ENCODE assay signal across 10 mouse cellular contexts in the genomic region with DNA sequence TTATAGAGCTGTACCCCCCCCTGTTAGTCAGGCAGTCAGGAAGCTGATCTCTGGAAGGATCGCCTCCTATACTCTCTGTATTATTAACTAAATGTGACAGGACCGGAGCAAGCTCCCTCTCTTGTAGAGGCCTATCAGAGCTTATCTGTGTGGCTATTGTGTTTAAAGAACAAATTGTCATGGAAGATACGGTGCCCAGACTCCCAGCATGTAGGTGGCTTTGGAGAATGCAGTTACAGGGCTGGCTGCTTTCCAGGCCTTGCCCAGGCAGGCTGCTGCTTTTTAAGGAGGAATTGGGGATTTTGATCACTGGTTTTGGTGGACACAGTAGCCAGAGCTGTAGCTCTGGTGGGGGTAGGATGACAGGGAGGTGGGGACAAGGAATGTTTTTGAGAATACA.
DNase-seq lines count a peak whose midpoint lies in the region; ATAC-seq and TF ChIP-seq lines count a peak whose summit lies in the region.
"Had no signal": no experiment of that assay in that cellular context is flagged by ENCODE, and none has a peak within 500 bp of the region (broad histone marks: within the 10 kb centered on the region; RNA-seq: fewer than 3 reads in every experiment).

No protein-coding gene starts in this region.

- no peak overlapping the region for H3K4me3 ChIP-seq in midbrain, embryonic 11.5 days (ENCODE audit: low read depth, low read length)
- H3K4me3 ChIP-seq in midbrain, embryonic 13.5 days (replicated peaks): no peak overlapping the region
- H3K4me3 ChIP-seq in stomach, embryonic 16.5 days (replicated peaks; ENCODE audit: low read length): no peak overlapping the region
- H3K4me3 ChIP-seq in intestine, postnatal 0 days (ENCODE audit: low read depth, low read length): no peak overlapping the region
- no peak overlapping the region for H3K4me3 ChIP-seq in hindbrain, embryonic 10.5 days
- H3K4me3 ChIP-seq: embryonic facial prominence, embryonic 15.5 days; megakaryocyte, embryonic 14.5 days had no signal

- ATAC-seq in midbrain, embryonic 11.5 days (ENCODE audit: low FRiP score): no peak
- no peak for ATAC-seq in midbrain, embryonic 13.5 days
- 0 out of 2 replicates have a peak, but pooled peaks have one; percentile 19 for ATAC-seq in common myeloid progenitor, adult 5-6 weeks (replicated peaks; ENCODE audit: low read depth, poor library complexity, severe bottlenecking)
- ATAC-seq in stomach, embryonic 16.5 days (ENCODE audit: insufficient read depth, low FRiP score): no peak; the same call in 1 of the 2 replicates
- ATAC-seq in intestine, postnatal 0 days: no peak

- DNase-seq in heart, adult 11 months: peak; percentile 91
- DNase-seq in heart, postnatal 25 days (ENCODE audit: low spot score): no peak
- peak; percentile 85 for DNase-seq in midbrain, embryonic 11.5 days (ENCODE audit: low spot score, missing footprints)
- DNase-seq in hindbrain, embryonic 10.5 days (ENCODE audit: low spot score): no peak

- no peaks in the 10 kb centered on the region for H3K27me3 ChIP-seq in midbrain, embryonic 11.5 days (ENCODE audit: control insufficient read depth, insufficient read depth, low read length)
- H3K27me3 ChIP-seq in midbrain, embryonic 13.5 days: no peaks in the 10 kb centered on the region
- no peaks in the 10 kb centered on the region for H3K27me3 ChIP-seq in stomach, embryonic 16.5 days (ENCODE audit: control insufficient read depth, insufficient read depth, low read length)
- no peaks in the 10 kb centered on the region for H3K27me3 ChIP-seq in intestine, postnatal 0 days (replicated peaks; ENCODE audit: control insufficient read depth, insufficient read depth, low read length)
- H3K27me3 ChIP-seq in hindbrain, embryonic 10.5 days (ENCODE audit: insufficient read depth, poor library complexity, severe bottlenecking): no peaks in the 10 kb centered on the region
- H3K27me3 ChIP-seq: embryonic facial prominence, embryonic 15.5 days had no signal

- H3K27ac ChIP-seq in midbrain, embryonic 11.5 days (ENCODE audit: low read depth, low read length): no peak overlapping the region
- H3K27ac ChIP-seq in midbrain, embryonic 13.5 days: no peak overlapping the region
- H3K27ac ChIP-seq in stomach, embryonic 16.5 days (ENCODE audit: low read length): peak overlapping the region; percentile 58; the same call in 1 of the 2 replicates
- H3K27ac ChIP-seq in intestine, postnatal 0 days (ENCODE audit: low read depth, low read length): no peak overlapping the region
- H3K27ac ChIP-seq in hindbrain, embryonic 10.5 days: no peak overlapping the region
- H3K27ac ChIP-seq: embryonic facial prominence, embryonic 15.5 days had no signal

- peaks cover 10% of the 10 kb centered on the region for H3K4me1 ChIP-seq in midbrain, embryonic 11.5 days (ENCODE audit: control insufficient read depth, insufficient read depth, low read length)
- H3K4me1 ChIP-seq in midbrain, embryonic 13.5 days (replicated peaks): peaks cover 12% of the 10 kb centered on the region
- peaks cover 27% of the 10 kb centered on the region for H3K4me1 ChIP-seq in stomach, embryonic 16.5 days (ENCODE audit: control insufficient read depth, insufficient read depth, low read length)
- H3K4me1 ChIP-seq in intestine, postnatal 0 days (replicated peaks; ENCODE audit: control insufficient read depth, insufficient read depth, low read length): peaks cover 16% of the 10 kb centered on the region
- H3K4me1 ChIP-seq in hindbrain, embryonic 10.5 days (replicated peaks): peaks cover 16% of the 10 kb centered on the region

- no peak overlapping the region for H3K9ac ChIP-seq in midbrain, embryonic 11.5 days (ENCODE audit: low read length)
- H3K9ac ChIP-seq in midbrain, embryonic 13.5 days (replicated peaks): no peak overlapping the region
- H3K9ac ChIP-seq in stomach, embryonic 16.5 days (ENCODE audit: low read length): no peak overlapping the region
- H3K9ac ChIP-seq in intestine, postnatal 0 days (ENCODE audit: low read depth, low read length): no peak overlapping the region
- H3K9ac ChIP-seq: embryonic facial prominence, embryonic 15.5 days had no signal

- no peak overlapping the region for H3K4me2 ChIP-seq in midbrain, embryonic 11.5 days
- no peak overlapping the region for H3K4me2 ChIP-seq in midbrain, embryonic 13.5 days (replicated peaks)
- H3K4me2 ChIP-seq in stomach, embryonic 16.5 days (ENCODE audit: low read depth, low read length): no peak overlapping the region
- no peak overlapping the region for H3K4me2 ChIP-seq in intestine, postnatal 0 days (replicated peaks; ENCODE audit: low read depth)
- H3K4me2 ChIP-seq: embryonic facial prominence, embryonic 15.5 days had no signal

- intact Hi-C loops in heart, postnatal 25 days (cut with DNase I): loop anchor here (5.0 kb wide), 1 partner anchor 70 kb away; no protein-coding TSS in a partner anchor

- WGBS in midbrain, embryonic 11.5 days: 25% methylated on average over 3 of the region's 3 CpGs
- 10% methylated on average over 3 of the region's 3 CpGs for WGBS in midbrain, embryonic 13.5 days
- 31% methylated on average over 3 of the region's 3 CpGs for WGBS in stomach, embryonic 16.5 days
- WGBS in intestine, postnatal 0 days: 24% methylated on average over 3 of the region's 3 CpGs
- 30% methylated on average over 3 of the region's 3 CpGs for WGBS in hindbrain, embryonic 10.5 days

- no peaks in the 10 kb centered on the region for H3K9me3 ChIP-seq in midbrain, embryonic 11.5 days (ENCODE audit: control insufficient read depth, low read length)
- H3K9me3 ChIP-seq in midbrain, embryonic 13.5 days: no peaks in the 10 kb centered on the region
- H3K9me3 ChIP-seq in stomach, embryonic 16.5 days (replicated peaks; ENCODE audit: control insufficient read depth, low read length): no peaks in the 10 kb centered on the region
- no peaks in the 10 kb centered on the region for H3K9me3 ChIP-seq in intestine, postnatal 0 days (ENCODE audit: control insufficient read depth)
- no peaks in the 10 kb centered on the region for H3K9me3 ChIP-seq in hindbrain, embryonic 10.5 days
- H3K9me3 ChIP-seq: embryonic facial prominence, embryonic 15.5 days; megakaryocyte, embryonic 14.5 days had no signal

- TF ChIP-seq CTCF in intestine, postnatal 0 days (IDR thresholded peaks at IDR 0.05; ENCODE audit: low read depth): no peak

- no peaks in the 10 kb centered on the region for H3K36me3 ChIP-seq in midbrain, embryonic 11.5 days (ENCODE audit: control insufficient read depth, insufficient read depth, low read length)
- H3K36me3 ChIP-seq in midbrain, embryonic 13.5 days: no peaks in the 10 kb centered on the region
- peaks cover 9% of the 10 kb centered on the region for H3K36me3 ChIP-seq in stomach, embryonic 16.5 days (ENCODE audit: control insufficient read depth, insufficient read depth, low read length)
- peaks cover 14% of the 10 kb centered on the region; the same call in 1 of the 2 replicates for H3K36me3 ChIP-seq in intestine, postnatal 0 days (ENCODE audit: control insufficient read depth, insufficient read depth)
- H3K36me3 ChIP-seq in hindbrain, embryonic 10.5 days: peaks cover 10% of the 10 kb centered on the region

Comparison
In these comparisons a context has a peak if more than half of its experiments do, and no peak if none do; other contexts are left out.
1. DNase-seq: peak in heart, adult 11 months (single experiment) and midbrain, embryonic 11.5 days (single experiment); none in heart, postnatal 25 days (single experiment) and hindbrain, embryonic 10.5 days (single experiment).